ENCODE assay signal across 20 mouse cellular contexts in the genomic region with DNA sequence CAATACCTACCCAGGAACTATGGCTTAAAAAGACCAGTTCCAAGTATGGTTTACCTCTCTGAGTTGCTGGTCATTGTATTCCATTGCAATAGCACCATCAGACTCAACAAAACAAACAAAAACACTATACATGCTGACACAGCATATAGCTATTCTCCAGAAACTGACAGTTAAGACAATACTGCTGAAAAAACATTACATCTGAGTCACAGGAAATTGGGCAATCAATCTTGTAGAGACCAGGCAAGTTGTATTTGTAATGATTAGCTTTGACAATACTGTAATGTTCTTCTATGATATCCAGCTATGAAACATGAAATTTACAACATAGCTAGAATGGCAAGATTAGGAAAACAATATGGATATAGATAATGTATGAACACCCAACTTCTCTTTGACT.
DNase-seq lines count a peak whose midpoint lies in the region; ATAC-seq lines count a peak whose summit lies in the region.
"Had no signal": no experiment of that assay in that cellular context is flagged by ENCODE, and none has a peak within 500 bp of the region (broad histone marks: within the 10 kb centered on the region; RNA-seq: fewer than 3 reads in every experiment).

No protein-coding gene starts in this region.

- peak; percentile 89 for ATAC-seq in granulocyte monocyte progenitor cell, adult 5-6 weeks (replicated peaks; ENCODE audit: poor library complexity, severe bottlenecking)
- peak; percentile 82 for ATAC-seq in megakaryocyte progenitor cell, adult 5-6 weeks (replicated peaks; ENCODE audit: poor library complexity)
- ATAC-seq: CD4-positive, CD25-positive, alpha-beta regulatory T cell, adult 4 months; forebrain, embryonic 14.5 days; forebrain, postnatal 0 days; intestine, embryonic 15.5 days; Patski had no signal

- peak; percentile 1 for DNase-seq in CD4-positive helper T cell, adult 2 months (ENCODE audit: low read depth, low spot score)
- DNase-seq in NIH3T3 (ENCODE audit: low read depth), result peak; percentile 1
- no peak for DNase-seq in lung, postnatal 14 days
- DNase-seq in heart, postnatal 14 days, result no peak
- no peak for DNase-seq in spleen, postnatal 36 days (ENCODE audit: low spot score in 2 of 2)
- DNase-seq: adrenal gland, postnatal 10 days; adrenal gland, postnatal 36 days; B cell, adult 2 months; cerebellum, adult 11 months; cerebellum, adult 8-10 months; cerebellum, postnatal 14 days; forebrain, postnatal 0 days; gastrocnemius, postnatal 25 days; heart, adult 2 months had no signal

- intact Hi-C loops in heart, postnatal 14 days (cut with DNase I), result no loop called here

Comparison
In these comparisons a context has a peak if more than half of its experiments do, and no peak if none do; other contexts are left out.
1. DNase-seq: peak in CD4-positive helper T cell, adult 2 months (single experiment) and NIH3T3 (single experiment); none in lung, postnatal 14 days (single experiment), heart, postnatal 14 days (0 of 2) and spleen, postnatal 36 days (0 of 2).